Mouse (Mus musculus) hindbrain, embryonic 10.5 days (tissue): ENCODE data around the gene Gm13691. TPM values are rescaled to one million over a fixed set of nuclear protein-coding genes. Genes with fewer than 3 reads are reported as not detected.

Experiments
- polyA plus RNA-seq: library from polyadenylated mRNA; unstranded; fragments of >200 nt; fragmentation: Nextera tagmentation; extraction: Ambion mirVana; gene quantifications from 2 replicates; pipeline ENCODE4 v1.2.1, GENCODE M21; 2016

Gm13691 gene
- polyA plus RNA-seq, 1 experiment from 2014 or later: not detected

Other genes starting within 250 kb of the Gm13691 start
- 23.8 and 29.1 TPM in 2 replicates for gene Fam171b, start 177.9 kb upstream of the Gm13691 start, polyA plus RNA-seq
- not detected in 2 replicates for gene Zswim2, start 49.3 kb upstream of the Gm13691 start, polyA plus RNA-seq
- not detected in 2 replicates for gene Gm13698, start 34.9 kb upstream of the Gm13691 start, polyA plus RNA-seq
- not detected in 2 replicates for gene Gm13693, start 29.1 kb upstream of the Gm13691 start, polyA plus RNA-seq
- not detected in 2 replicates for gene Gm13695, start 23.2 kb upstream of the Gm13691 start, polyA plus RNA-seq
- gene Gm13696, start 17.4 kb upstream of the Gm13691 start, polyA plus RNA-seq: not detected in 2 replicates
- not detected in 2 replicates for gene Gm13694, start 11.6 kb upstream of the Gm13691 start, polyA plus RNA-seq
- gene Gm13697, start 5.8 kb upstream of the Gm13691 start, polyA plus RNA-seq: not detected in 2 replicates